Mouse (Mus musculus) frontal cortex, postnatal 14 days (tissue): ENCODE results near the gene Gbe1.

Experiments
- DNase-seq, 2 experiments: peaks; one replicate each; pipeline ENCODE4 v3.0.0; 2022; ENCODE audit warnings: low spot score in 2 of 2

The Gbe1 gene

DNA sequence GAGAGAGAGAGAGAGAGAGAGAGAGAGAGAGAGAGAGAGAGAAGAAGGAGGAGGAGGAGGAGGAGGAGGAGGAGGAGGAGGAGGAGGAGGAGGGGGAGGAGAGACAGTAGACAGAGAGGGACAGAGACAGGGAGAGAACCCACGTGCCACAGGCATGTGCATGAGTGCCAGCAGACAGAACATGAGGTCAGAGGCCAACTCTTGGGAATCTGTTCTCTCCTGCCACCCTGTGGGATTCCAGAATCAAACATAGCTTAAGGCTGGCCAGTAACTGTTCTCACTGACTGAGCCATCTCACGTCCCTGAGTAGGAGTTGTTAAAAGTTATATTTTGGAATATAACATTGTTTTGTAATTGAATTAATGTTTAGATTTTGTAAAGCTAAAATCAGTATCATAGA is 39.3 kb downstream of the Gbe1 start:
- no peak for DNase-seq

DNA sequence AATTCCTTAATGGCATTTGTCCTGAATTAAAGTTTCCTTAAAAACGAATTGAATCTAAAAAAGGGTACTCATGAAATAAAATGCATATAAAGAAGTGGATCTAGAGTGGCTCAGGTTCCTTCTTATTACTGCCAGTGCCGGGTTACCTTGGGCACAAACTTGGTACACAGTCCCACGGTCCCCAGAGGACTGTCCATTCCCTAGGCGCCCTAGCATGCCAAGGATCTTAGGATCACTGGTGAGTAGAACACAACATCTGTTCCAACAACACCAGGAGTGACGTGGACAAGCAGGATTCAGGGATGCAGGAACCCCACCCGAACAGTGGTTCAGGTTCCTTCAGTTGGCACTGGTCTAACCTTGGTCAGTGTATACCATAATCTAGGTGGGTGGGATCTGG is 44.6 kb downstream of the Gbe1 start:
- DNase-seq = no peak

DNA sequence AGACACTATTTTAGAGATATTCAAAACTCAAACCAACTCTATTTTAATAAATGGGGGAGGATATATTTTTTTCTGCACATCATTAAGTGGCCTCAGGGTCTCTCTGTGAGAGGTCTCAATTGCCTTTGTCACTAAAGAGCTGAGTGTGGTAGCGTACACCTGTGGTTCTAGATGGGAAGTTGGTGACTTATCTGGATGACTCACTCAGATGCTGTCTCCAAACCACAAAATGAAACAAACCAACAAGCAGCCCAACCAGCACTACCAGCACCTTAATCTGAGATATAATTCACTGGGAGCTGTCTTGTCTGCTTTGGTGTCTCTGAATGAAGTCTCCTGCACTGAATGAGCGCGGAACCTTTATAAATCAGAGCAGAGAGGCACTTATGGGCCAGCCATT is 51.5 kb downstream of the Gbe1 start:
- no peak for DNase-seq

- DNase-seq = no peak
Measured at GRCm38 (mm10) chr16:70381045-70381444, 67.3 kb downstream of the Gbe1 start.

GRCm38 (mm10) chr16:70385494-70385893 is 71.7 kb downstream of the Gbe1 start:
- DNase-seq = no peak

DNA sequence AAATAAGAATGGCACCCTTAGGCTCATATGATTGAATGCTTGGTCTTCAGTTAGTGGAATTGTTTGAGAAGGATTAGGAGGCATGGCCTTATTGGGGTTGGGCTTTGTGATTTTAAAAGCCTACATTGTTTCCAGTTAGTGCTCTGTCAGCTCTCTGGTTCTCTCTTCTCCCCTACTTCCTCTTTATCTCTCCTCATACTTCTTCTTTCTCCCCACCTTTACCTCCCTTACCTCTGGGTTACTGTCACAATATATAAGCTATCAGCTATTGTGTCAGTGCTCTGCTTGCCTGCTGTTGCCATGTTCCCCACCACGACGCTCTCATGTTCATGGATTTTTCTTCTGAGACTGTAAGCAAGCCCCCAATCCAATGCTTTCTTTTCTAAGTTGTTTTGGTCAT is 73.6 kb downstream of the Gbe1 start:
- no peak for DNase-seq

- DNase-seq = no peak
Measured at GRCm38 (mm10) chr16:70395276-70395675, 81.5 kb downstream of the Gbe1 start.

GRCm38 (mm10) chr16:70407780-70408179 is 94.0 kb downstream of the Gbe1 start:
- DNase-seq = no peak

GRCm38 (mm10) chr16:70421077-70421476 is 107.3 kb downstream of the Gbe1 start:
- DNase-seq = no peak

DNA sequence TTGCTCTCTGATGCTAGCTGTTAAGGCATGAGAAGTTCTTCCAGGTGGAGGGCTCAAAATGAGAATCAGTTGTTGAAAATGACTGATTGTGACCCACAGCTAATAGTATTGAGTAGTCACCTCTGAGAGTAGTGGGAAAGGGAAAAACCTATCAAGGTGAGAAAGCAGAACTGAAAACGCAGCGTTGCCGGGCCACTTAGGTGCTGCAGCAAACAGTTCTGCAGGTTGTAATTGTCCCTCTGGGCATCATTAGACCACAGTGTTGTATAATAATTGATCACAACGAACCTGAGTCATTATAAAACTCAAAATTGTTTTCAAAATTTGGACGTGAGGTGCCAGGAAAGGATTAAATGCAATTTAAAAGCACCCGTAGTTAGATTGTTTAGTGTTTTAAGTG is 135.8 kb downstream of the Gbe1 start:
- DNase-seq = no peak

DNA sequence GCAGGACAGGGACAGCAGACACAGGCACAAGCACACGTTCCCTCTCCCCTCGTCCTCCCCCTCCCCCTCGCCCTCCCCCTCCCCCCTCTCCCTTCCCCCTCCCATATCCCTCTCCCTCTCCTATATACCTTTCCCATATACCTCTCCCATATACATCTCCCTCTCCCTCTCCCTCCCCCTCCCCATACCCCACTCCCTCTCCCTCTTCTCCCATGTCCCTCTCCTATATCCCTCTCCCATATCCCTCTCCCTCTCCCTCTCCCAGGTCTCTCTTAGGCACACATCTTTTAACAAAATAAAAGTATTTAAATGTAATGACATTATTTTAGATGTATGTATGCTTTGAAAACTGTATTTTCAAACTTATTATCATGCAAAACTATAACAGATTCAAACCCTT is 161.8 kb downstream of the Gbe1 start:
- no peak for DNase-seq

DNA sequence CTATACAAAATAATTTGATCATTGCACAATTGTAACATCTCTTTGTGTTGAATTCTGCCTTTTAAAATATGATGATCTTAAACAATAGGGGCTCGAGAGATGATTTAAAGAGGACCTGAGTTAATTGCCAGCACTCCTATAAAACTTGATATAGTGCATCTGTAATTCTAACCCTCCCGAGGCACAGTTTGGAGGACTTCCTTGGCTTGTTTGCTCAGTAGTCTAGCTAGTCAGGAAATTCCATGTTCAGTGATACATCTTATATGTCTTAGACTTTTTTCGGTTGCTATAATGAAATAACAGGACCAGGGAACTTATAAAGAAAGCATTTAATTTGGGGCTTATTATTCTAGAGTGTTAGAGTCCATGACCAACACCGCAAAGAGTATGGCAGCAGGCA is 162.4 kb downstream of the Gbe1 start:
- no peak for DNase-seq

GRCm38 (mm10) chr16:70480494-70480893 is 166.7 kb downstream of the Gbe1 start:
- DNase-seq = no peak

- DNase-seq = no peak
Measured at GRCm38 (mm10) chr16:70506457-70506856, 192.7 kb downstream of the Gbe1 start.

DNA sequence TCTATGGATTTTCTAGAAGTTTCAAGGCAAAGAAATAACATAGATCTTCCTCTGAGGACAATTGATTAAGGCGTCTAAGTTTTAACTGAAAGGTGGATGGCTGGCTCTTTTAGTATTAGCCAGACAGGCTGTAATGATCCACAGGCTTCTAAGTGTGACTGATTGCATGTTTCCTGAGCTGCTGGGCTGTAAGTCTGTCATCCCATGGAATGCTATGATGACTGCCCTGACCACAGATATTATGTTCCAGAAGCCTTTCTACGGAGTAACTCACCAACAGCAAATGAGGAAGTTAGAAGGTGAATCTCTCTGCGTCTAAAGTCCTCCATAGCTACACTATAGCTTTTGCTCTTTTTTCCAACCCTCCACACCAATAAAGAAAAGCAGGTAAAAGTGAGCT is 197.2 kb downstream of the Gbe1 start:
- no peak for DNase-seq

GRCm38 (mm10) chr16:70522861-70523260 is 209.1 kb downstream of the Gbe1 start:
- no peak for DNase-seq

DNA sequence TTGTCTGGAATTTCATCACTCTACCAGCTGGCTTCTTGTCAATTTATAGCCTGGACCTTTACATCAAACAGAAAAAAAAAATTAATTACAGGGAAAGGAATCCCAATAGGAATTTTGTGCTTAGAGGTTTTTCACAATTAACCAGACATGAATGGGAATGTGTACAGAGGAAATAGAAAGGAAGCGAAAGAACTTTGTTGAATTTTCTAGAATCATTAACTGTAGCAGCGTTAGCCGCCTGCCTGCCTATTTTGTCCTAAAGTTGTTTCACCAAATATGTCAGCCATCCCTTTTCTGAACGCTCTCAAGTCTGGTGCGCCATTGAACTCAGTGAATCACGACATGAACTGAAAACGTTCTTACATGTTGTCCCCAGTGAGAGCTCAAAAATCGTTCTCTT is 209.8 kb downstream of the Gbe1 start:
- no peak for DNase-seq

DNA sequence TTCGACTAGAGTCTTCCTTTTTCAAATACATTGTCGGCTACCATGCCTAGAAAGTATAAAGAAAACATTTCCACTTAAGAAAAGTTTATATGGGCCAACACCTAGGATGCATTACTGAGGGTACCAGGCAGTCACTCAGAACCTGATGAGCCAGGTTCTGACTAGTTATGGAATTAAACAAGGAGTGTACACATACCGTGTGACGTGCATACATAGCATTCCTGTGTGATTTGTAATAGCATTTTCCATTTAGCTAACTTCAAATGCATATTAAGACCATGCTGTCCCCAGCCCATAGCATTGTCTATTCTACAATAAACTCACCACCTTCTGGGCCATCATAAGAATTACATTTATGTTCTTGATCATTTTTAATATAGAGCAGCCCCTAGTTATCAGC is 210.5 kb downstream of the Gbe1 start:
- DNase-seq = no peak

GRCm38 (mm10) chr16:70527224-70527623 is 213.5 kb downstream of the Gbe1 start:
- DNase-seq = no peak

- DNase-seq = no peak
Measured at GRCm38 (mm10) chr16:70535224-70535623, 221.5 kb downstream of the Gbe1 start.

- no peak for DNase-seq
Measured at GRCm38 (mm10) chr16:70550835-70551234, 237.1 kb downstream of the Gbe1 start.

GRCm38 (mm10) chr16:70561635-70562348 is 248.0 kb downstream of the Gbe1 start:
- no peak for DNase-seq

GRCm38 (mm10) chr16:70562574-70562973 is 248.8 kb downstream of the Gbe1 start:
- DNase-seq = no peak

DNA sequence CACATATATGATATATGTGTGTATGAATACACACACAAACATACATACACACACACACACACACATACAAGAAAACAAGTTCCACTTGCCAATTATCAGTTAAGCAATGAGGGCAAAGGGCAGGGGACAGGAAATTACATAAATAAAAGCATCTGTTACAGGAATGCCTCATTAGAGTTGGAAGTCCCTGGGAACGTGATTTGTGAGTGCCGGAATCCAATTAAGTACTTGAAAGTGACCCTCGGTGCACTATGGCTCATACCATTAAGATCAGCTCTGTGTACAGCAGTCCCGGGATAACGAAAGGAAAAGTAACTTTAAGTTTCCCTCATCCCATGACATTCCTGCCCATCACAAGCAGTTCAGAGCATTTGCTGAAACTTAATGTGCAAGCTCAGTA is 249.7 kb downstream of the Gbe1 start:
- no peak for DNase-seq
